Mouse (Mus musculus) hindbrain, embryonic 14.5 days (tissue): Measurements from ENCODE around the gene Ptcd1. TPM values are rescaled to one million over a fixed set of nuclear protein-coding genes. Genes with fewer than 3 reads are reported as not detected.
"Not testable (repeated sequence)": the region's sequence is repeated elsewhere in the genome, so short reads cannot be mapped to it uniquely, and the experiment has no call there.

Source experiments
- ATAC-seq: fragments of 200-750 bp; cut with Nextera tagmentation; 2 replicates; pipeline ENCODE4 v1.8.0; 2017; ENCODE audit warnings: moderate number of reproducible peaks, mild to moderate bottlenecking, moderate TSS enrichment, moderate library complexity; ENCODE audit not compliant: low FRiP score
- DNase-seq: peaks from one replicate; pipeline ENCODE4 v3.0.0-alpha.2; 2015; ENCODE audit warnings: low spot score
- H3K27ac ChIP-seq: fragments of 300-500 bp; sonication (generic); 2 replicates; pipeline ENCODE4 v1.5.1; 2014; ENCODE audit warnings: mild to moderate bottlenecking, moderate library complexity
- H3K27me3 ChIP-seq: fragments of 300-500 bp; sonication (generic); 2 replicates; pipeline ENCODE4 v1.6.1; 2014; ENCODE audit warnings: mild to moderate bottlenecking, low read length, mixed read lengths; ENCODE audit not compliant: control insufficient read depth, insufficient read depth
- H3K36me3 ChIP-seq: fragments of 300-500 bp; sonication (generic); replicated peaks from 2 replicates; pipeline ENCODE4 v1.6.1; 2014; ENCODE audit not compliant: control insufficient read depth, insufficient read depth
- H3K4me1 ChIP-seq: fragments of 300-500 bp; sonication (generic); replicated peaks from 2 replicates; pipeline ENCODE4 v1.6.1; 2014; ENCODE audit warnings: antibody characterized with exemption, low read length, mixed read lengths; ENCODE audit not compliant: control insufficient read depth, insufficient read depth
- H3K4me2 ChIP-seq: fragments of 300-500 bp; sonication (generic); replicated peaks from 2 replicates; pipeline ENCODE4 v1.6.1; 2014; ENCODE audit warnings: mild to moderate bottlenecking, moderate library complexity
- H3K4me3 ChIP-seq: fragments of 300-500 bp; sonication (generic); replicated peaks from 2 replicates; pipeline ENCODE4 v1.5.1; 2014; ENCODE audit warnings: mild to moderate bottlenecking, low read length
- H3K9ac ChIP-seq: fragments of 300-500 bp; sonication (generic); 2 replicates; pipeline ENCODE4 v1.6.1; 2014
- H3K9me3 ChIP-seq: fragments of 300-500 bp; sonication (generic); 2 replicates; pipeline ENCODE4 v1.6.1; 2016; ENCODE audit warnings: low read length; ENCODE audit not compliant: control insufficient read depth
- WGBS: fragments of 180-500 bp; shearing (Covaris S2); extraction: QIAGEN DNeasy Blood & Tissue Kit; methylation state at CpG from one replicate; pipeline ENCODE4 v1.1.7; 2014; 5-methylcytosine and 5-hydroxymethylcytosine counted together
- polyA plus RNA-seq: library from polyadenylated mRNA; unstranded; fragments of >200 nt; fragmentation: Nextera tagmentation; extraction: Ambion mirVana; gene quantifications from 2 replicates; pipeline ENCODE4 v1.2.1, GENCODE M21; 2014

The Ptcd1 gene
- polyA plus RNA-seq, 1 experiment from 2014 or later, result 17.5 TPM

DNA sequence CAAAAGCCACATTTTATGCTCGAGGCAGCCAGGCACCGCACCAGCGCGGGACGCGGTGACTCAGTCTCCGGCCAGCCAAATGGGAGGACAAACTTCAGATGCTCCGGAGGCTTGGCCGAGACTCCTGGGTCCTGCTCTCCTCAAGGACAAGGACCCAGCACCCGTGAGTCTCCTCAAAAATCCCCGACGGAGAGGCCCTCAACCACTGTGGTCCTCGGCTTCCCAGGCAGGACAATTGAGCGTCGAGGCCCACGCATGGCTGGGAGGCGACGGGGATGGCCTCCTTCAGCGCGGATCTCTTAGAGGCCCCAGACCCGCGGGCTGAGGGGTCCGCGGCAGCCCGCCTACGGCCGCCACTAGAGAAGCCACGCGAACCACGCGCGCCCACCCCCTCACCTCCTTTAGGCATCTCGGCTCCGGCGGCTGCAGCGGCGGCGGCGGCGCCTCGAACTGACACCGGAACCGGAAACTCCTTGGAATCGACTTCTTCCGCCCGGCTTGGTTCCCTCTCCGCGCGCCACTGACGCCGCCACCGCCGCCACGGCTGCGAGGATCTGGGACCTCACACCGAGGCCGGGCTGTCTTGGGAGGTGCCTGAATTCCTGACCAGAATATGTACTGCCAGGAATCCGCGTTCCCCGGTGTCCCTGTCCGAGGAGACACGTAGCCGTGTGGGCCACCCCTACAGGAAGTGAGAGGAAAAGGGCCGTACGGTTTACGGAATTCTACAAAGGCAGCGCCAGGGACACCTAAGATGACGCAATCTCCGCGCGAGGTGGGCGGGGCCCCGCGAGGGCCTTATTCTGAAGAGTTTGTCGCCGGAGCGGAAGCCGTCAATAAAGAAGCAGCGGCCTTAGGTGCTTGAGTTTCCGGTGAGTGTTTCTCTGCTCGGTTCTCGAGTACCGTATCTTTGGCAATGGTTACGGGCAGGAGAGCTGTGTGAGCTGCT lies 27.1 kb downstream of the Ptcd1 start, which contains the start of the genes Pdap1 and Bud31:
Gene Pdap1 (minus strand): TSS at position 668 of the 949 bp plus-strand sequence.
Gene Bud31 (plus strand): TSS at position 792 of the 949 bp plus-strand sequence.
- WGBS, result under 1% methylated on average over 84 of the region's 84 CpGs
- Histone ChIP-seq H3K27me3 (no peaks in the 10 kb centered on the region), H3K4me3 (peak within 1 kb of the TSS; percentile 80), H3K9me3 (no peaks in the 10 kb centered on the region), H3K36me3 (peaks cover 62% of the 10 kb centered on the region), H3K27ac (peak within 1 kb of the TSS; percentile 94), H3K4me1 (peaks cover 28% of the 10 kb centered on the region), H3K4me2 (peak within 1 kb of the TSS; percentile 83), H3K9ac (peak within 1 kb of the TSS; percentile 84)
- peak; percentile 93 for ATAC-seq
- peak; percentile 96 for DNase-seq

DNA sequence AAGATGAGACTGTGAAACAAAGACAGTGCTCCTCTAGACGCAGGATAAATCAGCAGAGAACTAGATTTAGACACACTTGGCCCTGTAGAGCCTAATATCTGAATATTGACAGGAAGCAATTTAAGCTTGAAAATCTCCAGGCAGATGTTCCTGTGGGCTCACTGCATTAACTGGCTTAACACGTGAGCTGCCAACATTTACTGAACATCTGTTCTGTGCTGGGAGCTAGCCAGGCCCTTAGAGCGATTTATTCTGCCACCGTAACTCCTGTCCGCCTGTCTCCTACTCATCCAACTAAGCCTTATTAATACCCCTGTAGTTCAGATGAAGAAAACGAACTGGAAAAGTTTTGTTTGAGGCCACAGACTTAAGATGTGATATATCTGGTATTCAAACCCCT lies 28.1 kb downstream of the Ptcd1 start:
- no peak for ATAC-seq
- H3K27ac ChIP-seq, result no peak overlapping the region
- DNase-seq, result no peak
- peaks cover 28% of the 10 kb centered on the region for H3K4me1 ChIP-seq
- peak overlapping the region; percentile 80 for H3K4me3 ChIP-seq
- peaks cover 62% of the 10 kb centered on the region for H3K36me3 ChIP-seq
- WGBS, result 15% methylated on average over 6 of the region's 6 CpGs
- H3K4me2 ChIP-seq, result peak overlapping the region; percentile 83
- H3K27me3 ChIP-seq, result no peaks in the 10 kb centered on the region
- H3K9ac ChIP-seq, result peak overlapping the region; percentile 84
- no peaks in the 10 kb centered on the region for H3K9me3 ChIP-seq

DNA sequence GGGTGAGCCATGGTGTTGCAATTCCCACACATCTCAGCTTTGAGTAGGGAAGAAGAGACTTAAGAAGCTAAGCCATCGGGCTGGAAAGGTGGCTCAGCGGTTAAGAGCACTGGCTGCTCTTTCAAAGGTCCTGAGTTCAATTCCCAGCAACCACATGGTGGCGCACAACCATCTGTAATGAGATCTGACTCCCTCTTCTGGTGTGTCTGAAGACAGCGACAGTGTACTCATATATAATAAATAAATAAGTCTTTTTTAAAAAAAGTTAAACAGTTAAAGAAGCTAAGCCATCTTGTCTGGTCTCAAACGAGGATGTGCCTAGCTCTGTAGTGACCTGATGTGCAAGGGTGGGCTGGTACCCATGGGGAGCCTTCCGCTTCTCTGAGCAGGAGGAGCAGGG lies 33.6 kb downstream of the Ptcd1 start:
- not testable (repeated sequence) for ATAC-seq, DNase-seq, H3K4me2 ChIP-seq, H3K27ac ChIP-seq, H3K9me3 ChIP-seq, H3K27me3 ChIP-seq, H3K9ac ChIP-seq, H3K4me3 ChIP-seq
- 92% methylated on average over 6 of the region's 6 CpGs for WGBS
- Histone ChIP-seq H3K36me3 (peaks cover 90% of the 10 kb centered on the region), H3K4me1 (peaks cover 10% of the 10 kb centered on the region)

DNA sequence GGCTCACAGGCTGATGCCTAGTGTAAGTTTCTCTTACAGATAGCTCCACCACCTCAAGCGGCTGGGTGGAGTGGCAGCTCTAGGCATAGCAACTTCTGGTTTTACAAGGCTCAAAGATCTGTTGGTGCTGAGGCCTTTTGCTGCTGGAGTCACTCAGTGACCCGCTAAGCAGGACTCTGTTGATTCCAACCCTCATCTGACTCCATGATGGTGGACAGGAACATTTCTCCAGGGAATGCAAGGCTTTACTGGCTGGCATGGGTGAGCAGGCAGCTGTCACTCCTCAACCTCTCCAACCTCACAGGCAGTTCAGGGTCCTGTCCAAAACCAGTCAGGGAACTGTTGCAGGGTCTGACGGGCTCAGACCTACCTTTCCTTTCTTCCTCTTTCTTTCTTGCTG lies 35.9 kb downstream of the Ptcd1 start:
- no peak for ATAC-seq
- no peak overlapping the region for H3K4me2 ChIP-seq
- H3K27ac ChIP-seq, result no peak overlapping the region
- WGBS, result 96% methylated on average over 3 of the region's 3 CpGs
- DNase-seq, result no peak
- no peaks in the 10 kb centered on the region for H3K9me3 ChIP-seq
- no peak overlapping the region for H3K9ac ChIP-seq
- peaks cover 95% of the 10 kb centered on the region for H3K36me3 ChIP-seq
- H3K4me3 ChIP-seq, result no peak overlapping the region
- H3K4me1 ChIP-seq, result no peaks in the 10 kb centered on the region
- no peaks in the 10 kb centered on the region for H3K27me3 ChIP-seq

DNA sequence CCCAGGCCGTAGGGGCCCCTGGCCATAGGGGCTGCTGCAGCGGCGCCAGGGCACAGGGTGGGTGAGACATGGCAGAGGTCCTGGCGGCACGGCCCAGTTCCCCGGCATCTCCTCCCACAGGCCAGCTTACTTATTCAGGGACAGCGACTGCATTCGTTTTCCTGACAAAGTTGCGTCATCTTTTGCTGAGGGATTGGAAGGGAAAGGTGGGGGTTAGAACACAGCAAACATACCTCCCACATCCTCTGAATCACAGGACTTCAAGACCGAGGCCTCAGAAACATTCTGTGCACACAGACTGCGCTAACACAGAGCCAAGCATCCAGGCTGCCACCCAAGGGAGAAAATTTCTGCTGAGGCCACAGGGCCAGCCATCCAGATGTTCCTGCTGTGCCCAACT lies 36.7 kb downstream of the Ptcd1 start:
- WGBS, result 92% methylated on average over 11 of the region's 11 CpGs
- Histone ChIP-seq H3K4me1 (no peaks in the 10 kb centered on the region), H3K9me3 (no peaks in the 10 kb centered on the region), H3K9ac (no peak overlapping the region), H3K27ac (no peak overlapping the region), H3K36me3 (peaks cover 89% of the 10 kb centered on the region), H3K4me3 (no peak overlapping the region), H3K27me3 (no peaks in the 10 kb centered on the region), H3K4me2 (no peak overlapping the region)
- ATAC-seq, result no peak
- no peak for DNase-seq

DNA sequence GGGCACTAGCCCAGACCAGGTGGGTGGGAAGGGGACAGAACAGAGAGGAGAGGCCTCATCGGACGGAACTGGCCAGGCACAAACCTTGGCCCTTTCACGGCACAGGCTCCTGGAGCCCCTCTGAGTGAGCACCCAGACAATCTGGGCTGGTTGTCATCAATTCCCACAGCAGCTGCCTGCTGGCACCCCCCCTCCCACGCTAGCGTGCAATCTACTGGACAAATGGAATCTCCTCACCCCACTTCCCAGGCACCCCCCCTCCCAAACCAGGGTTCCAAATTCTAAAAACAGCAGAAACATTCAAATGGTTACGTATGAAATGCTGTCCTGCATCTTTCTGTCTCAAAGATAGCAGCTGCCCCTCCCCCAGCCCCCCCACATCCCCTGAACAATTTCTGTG lies 37.1 kb downstream of the Ptcd1 start:
- WGBS, result 90% methylated on average over 4 of the region's 6 CpGs
- H3K4me2 ChIP-seq, H3K27ac ChIP-seq, H3K4me3 ChIP-seq, H3K9ac ChIP-seq, ATAC-seq, H3K27me3 ChIP-seq, DNase-seq, H3K9me3 ChIP-seq, H3K4me1 ChIP-seq: not testable (repeated sequence)
- peaks cover 88% of the 10 kb centered on the region for H3K36me3 ChIP-seq

DNA sequence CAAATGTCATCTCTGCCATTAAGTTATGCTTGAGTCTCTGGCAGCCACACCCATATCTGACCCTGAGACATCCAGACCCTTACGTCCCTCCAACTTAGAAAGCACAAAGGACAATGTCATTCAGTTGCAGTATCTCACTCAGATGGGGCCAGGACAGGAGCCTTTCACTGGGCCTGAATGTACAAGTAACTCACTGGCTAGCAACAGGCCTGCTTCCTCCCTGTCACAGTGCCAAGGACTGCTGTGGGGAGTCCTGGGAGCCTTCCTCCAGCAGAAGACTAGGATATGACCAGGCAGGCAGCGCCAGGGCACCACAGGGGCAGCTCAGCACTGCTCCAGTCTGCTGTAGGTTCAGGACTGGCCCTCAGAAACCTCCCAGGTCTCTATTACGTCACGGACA lies 37.8 kb downstream of the Ptcd1 start:
- Histone ChIP-seq H3K27ac (no peak overlapping the region), H3K9me3 (no peaks in the 10 kb centered on the region), H3K4me1 (no peaks in the 10 kb centered on the region), H3K27me3 (no peaks in the 10 kb centered on the region), H3K4me3 (no peak overlapping the region), H3K36me3 (peaks cover 88% of the 10 kb centered on the region), H3K4me2 (no peak overlapping the region), H3K9ac (no peak overlapping the region)
- DNase-seq (no peak), ATAC-seq (no peak; the same call in 1 of the 2 replicates)
- WGBS, result 94% methylated on average over 4 of the region's 4 CpGs

DNA sequence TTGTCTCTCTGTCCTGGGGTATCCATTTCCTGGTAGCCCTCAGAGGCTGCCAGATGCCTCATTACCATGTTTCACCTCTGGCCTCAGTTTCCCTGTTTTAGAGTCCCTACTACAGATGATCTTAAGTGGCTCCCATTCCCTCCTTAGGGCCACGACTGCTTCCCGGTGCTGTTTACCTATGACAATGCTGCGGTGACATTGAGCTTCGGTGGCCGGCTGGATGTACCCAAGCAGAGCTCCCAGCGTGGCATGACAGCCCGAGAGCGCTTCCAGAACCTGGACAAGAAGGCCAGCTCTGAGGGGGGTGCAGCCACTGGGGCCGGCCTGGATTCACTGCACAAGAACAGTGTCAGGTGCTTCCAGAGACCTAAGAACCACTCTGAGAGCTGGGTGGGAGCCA lies 40.3 kb downstream of the Ptcd1 start:
- WGBS, result 96% methylated on average over 9 of the region's 9 CpGs
- DNase-seq (no peak), ATAC-seq (no peak)
- Histone ChIP-seq H3K27me3 (no peaks in the 10 kb centered on the region), H3K4me1 (no peaks in the 10 kb centered on the region), H3K9ac (no peak overlapping the region), H3K9me3 (no peaks in the 10 kb centered on the region), H3K27ac (no peak overlapping the region), H3K36me3 (peaks cover 73% of the 10 kb centered on the region), H3K4me3 (no peak overlapping the region), H3K4me2 (no peak overlapping the region)

DNA sequence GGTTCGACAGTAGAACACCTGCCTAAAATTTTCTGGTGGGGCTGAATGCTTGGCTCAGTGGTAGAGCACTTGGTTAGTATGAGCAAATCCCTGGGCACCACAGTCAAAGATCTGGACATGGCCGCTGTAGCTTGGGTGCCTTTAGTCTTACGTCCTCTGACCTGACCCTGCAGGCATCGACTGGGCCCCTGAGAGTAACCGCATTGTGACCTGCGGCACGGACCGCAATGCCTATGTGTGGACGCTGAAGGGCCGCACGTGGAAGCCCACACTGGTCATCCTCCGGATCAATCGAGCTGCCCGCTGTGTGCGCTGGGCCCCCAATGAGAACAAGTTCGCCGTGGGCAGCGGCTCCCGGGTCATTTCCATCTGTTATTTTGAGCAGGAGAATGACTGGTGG lies 43.5 kb downstream of the Ptcd1 start:
- WGBS, result 95% methylated on average over 19 of the region's 19 CpGs
- peaks cover 44% of the 10 kb centered on the region for H3K36me3 ChIP-seq
- H3K9ac ChIP-seq, result no peak overlapping the region
- no peak for DNase-seq
- H3K27ac ChIP-seq, result no peak overlapping the region
- H3K27me3 ChIP-seq, result no peaks in the 10 kb centered on the region
- ATAC-seq, result no peak
- no peaks in the 10 kb centered on the region for H3K4me1 ChIP-seq
- H3K4me3 ChIP-seq, result no peak overlapping the region
- H3K9me3 ChIP-seq, result no peaks in the 10 kb centered on the region
- H3K4me2 ChIP-seq, result no peak overlapping the region
